Mouse (Mus musculus): ENCODE measurements around the gene Sdk2.

DNA sequence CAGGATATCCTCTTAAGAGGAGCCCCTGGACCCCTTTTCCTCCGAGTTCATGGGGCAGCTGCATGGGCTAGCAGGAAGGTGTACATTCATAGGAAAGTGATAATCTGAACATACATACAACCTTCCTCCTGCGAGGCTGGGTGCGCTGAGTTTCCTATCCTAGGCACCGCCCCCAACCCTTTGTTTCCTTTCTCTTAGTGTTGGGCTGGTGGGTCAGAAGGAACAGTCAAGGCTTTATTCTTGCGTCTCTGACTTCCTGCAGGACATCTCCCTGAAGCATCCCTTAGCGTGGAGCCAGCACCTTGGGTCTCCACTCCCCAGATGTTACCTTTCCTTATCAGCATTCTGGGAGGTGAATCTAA, 287.2 kb downstream of the Sdk2 start:
- TF ChIP-seq CTCF (IDR thresholded peaks at IDR 0.05; ENCODE audit: low read depth, low read length) = no peak
- TF ChIP-seq GATA1 (IDR thresholded peaks at IDR 0.05; ENCODE audit: borderline replicate concordance, low read length) = no peak

Measured in G1E (cell line).